Mouse (Mus musculus): ENCODE data around the gene Josd2.

GRCm38 (mm10) chr7:44460767-44461502 lies 6.8 kb upstream of the Josd2 start:
- TF ChIP-seq NRF1 (IDR thresholded peaks at IDR 0.05; ENCODE audit: low read depth, low read length), result no peak
- TF ChIP-seq POLR2A (IDR thresholded peaks at IDR 0.05; ENCODE audit: low read depth, low read length), result no peak
- TF ChIP-seq ETS1 (conservative IDR thresholded peaks at IDR 0.05; ENCODE audit: low read depth, low read length), result no peak
- no peak for TF ChIP-seq ZC3H11A (IDR thresholded peaks at IDR 0.05; ENCODE audit: low read depth, low read length)
- TF ChIP-seq TBP (conservative IDR thresholded peaks at IDR 0.05; ENCODE audit: low read depth, low read length), result no peak
- TF ChIP-seq MAX (IDR thresholded peaks at IDR 0.05; ENCODE audit: low read length), result no peak
- no peak for TF ChIP-seq MXI1 (IDR thresholded peaks at IDR 0.05; ENCODE audit: low read depth, low read length)
- TF ChIP-seq JUND (conservative IDR thresholded peaks at IDR 0.05; ENCODE audit: low read depth, low read length), result no peak
- no peak for TF ChIP-seq POLR2AphosphoS2 (IDR thresholded peaks at IDR 0.05; ENCODE audit: low read depth, low read length)
- no peak for TF ChIP-seq MYC (IDR thresholded peaks at IDR 0.05; ENCODE audit: low read depth, low read length)
- TF ChIP-seq SMC3 (IDR thresholded peaks at IDR 0.05; ENCODE audit: low read depth, low read length), result no peak
- TF ChIP-seq KAT2A (IDR thresholded peaks at IDR 0.05; ENCODE audit: insufficient replicate concordance, low read length), result no peak
- no peak for TF ChIP-seq CTCF (conservative IDR thresholded peaks at IDR 0.05 in 1 of 2, IDR thresholded peaks at IDR 0.05 in 1 of 2; ENCODE audit: low read depth in 2 of 2, low read length in 2 of 2)

Measured in CH12.LX (cell line).